Mouse (Mus musculus) liver, embryonic 16.5 days (tissue): ENCODE measurements at regions not wholly inside any gene's neighbourhood (a gene's known extent, or its start where the extent isn't known, plus 50 kb on each side); places are given as distances from the start of the nearest gene placed in this dataset.

Experiments
- ATAC-seq: fragments of 200-750 bp; cut with Nextera tagmentation; 2 replicates; pipeline ENCODE4 v1.8.0; 2017; ENCODE audit warnings: low read depth, mild to moderate bottlenecking, moderate number of reproducible peaks, moderate library complexity
- H3K27ac ChIP-seq: fragments of 300-500 bp; sonication (generic); 2 replicates; pipeline ENCODE4 v1.5.1; 2014; ENCODE audit warnings: mild to moderate bottlenecking, low read length
- H3K27me3 ChIP-seq: fragments of 300-500 bp; sonication (generic); 2 replicates; pipeline ENCODE4 v1.6.1; 2014; ENCODE audit warnings: low read depth, low read length, mixed read lengths; ENCODE audit not compliant: control insufficient read depth, insufficient read depth
- H3K36me3 ChIP-seq: fragments of 300-500 bp; sonication (generic); 2 replicates; pipeline ENCODE4 v1.6.1; 2014; ENCODE audit warnings: mild to moderate bottlenecking; ENCODE audit not compliant: control insufficient read depth, insufficient read depth
- H3K4me1 ChIP-seq: fragments of 300-500 bp; sonication (generic); 2 replicates; pipeline ENCODE4 v1.6.1; 2014; ENCODE audit warnings: low read depth, low read length, mixed read lengths; ENCODE audit not compliant: control insufficient read depth
- H3K4me2 ChIP-seq: fragments of 300-500 bp; sonication (generic); 2 replicates; pipeline ENCODE4 v1.6.1; 2014; ENCODE audit warnings: low read depth, low read length, mixed read lengths
- H3K4me3 ChIP-seq: fragments of 300-500 bp; sonication (generic); 2 replicates; pipeline ENCODE4 v1.5.1; 2014; ENCODE audit warnings: low read depth, mild to moderate bottlenecking, low read length
- H3K9ac ChIP-seq: fragments of 300-500 bp; sonication (generic); 2 replicates; pipeline ENCODE4 v1.6.1; 2014; ENCODE audit warnings: low read depth, low read length
- H3K9me3 ChIP-seq: fragments of 300-500 bp; sonication (generic); replicated peaks from 2 replicates; pipeline ENCODE4 v1.6.1; 2016; ENCODE audit warnings: low read length; ENCODE audit not compliant: control insufficient read depth
- WGBS: fragments of 180-500 bp; shearing (Covaris S2); extraction: QIAGEN DNeasy Blood & Tissue Kit; methylation state at CpG from one replicate; pipeline ENCODE4 v1.1.7; 2014; ENCODE audit not compliant: insufficient replicate concordance; 5-methylcytosine and 5-hydroxymethylcytosine counted together

DNA sequence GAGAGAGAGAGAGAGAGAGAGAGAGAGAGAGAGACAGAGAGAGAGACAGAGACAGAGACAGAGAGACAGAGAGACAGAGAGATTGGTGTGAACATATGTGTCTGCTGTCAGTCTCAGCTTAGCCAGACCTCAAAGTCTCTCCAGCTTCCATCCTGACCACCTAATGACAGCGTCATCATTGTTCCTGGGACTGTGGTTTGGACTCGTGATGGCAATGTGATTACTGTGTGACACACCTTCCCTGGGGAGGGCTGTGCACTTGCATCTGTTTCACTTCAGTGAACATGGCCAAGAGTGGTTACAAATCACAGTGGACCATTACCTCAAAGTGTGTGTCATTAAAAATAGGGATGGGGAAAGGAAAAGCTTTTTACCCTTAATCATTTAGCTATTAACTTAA, 477.2 kb upstream of the Gm9747 start:
- WGBS, result 45% methylated on average over 2 of the region's 2 CpGs
- Histone ChIP-seq H3K27ac (no peak overlapping the region), H3K9me3 (no peaks in the 10 kb centered on the region), H3K9ac (no peak overlapping the region), H3K4me2 (no peak overlapping the region), H3K36me3 (no peaks in the 10 kb centered on the region), H3K4me3 (no peak overlapping the region), H3K27me3 (no peaks in the 10 kb centered on the region), H3K4me1 (no peaks in the 10 kb centered on the region)
- no peak for ATAC-seq

DNA sequence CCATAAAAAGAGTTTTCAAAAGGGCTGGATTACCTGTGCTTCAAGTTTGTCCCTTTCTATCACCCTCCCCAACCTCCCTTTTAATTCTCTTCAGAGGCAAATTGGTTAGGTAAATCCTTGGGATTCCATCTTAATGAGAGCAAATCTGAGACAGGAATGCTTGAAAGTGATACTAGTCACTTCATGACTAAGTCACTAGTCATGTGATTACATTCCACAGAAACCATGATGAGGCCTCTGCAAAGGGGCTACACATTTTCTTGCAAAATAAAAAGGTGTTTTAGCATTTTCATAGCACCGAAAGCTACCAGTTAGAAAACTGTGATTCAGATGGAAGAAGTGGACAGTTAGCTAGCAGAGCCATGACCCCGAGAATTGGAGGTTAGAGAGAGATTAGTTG, 473.0 kb upstream of the Gm9747 start:
- Histone ChIP-seq H3K9ac (no peak overlapping the region), H3K27me3 (no peaks in the 10 kb centered on the region), H3K36me3 (no peaks in the 10 kb centered on the region), H3K4me3 (no peak overlapping the region), H3K4me2 (no peak overlapping the region), H3K27ac (no peak overlapping the region), H3K9me3 (no peaks in the 10 kb centered on the region), H3K4me1 (no peaks in the 10 kb centered on the region)
- WGBS, result 37% methylated on average over 2 of the region's 2 CpGs
- ATAC-seq, result no peak

DNA sequence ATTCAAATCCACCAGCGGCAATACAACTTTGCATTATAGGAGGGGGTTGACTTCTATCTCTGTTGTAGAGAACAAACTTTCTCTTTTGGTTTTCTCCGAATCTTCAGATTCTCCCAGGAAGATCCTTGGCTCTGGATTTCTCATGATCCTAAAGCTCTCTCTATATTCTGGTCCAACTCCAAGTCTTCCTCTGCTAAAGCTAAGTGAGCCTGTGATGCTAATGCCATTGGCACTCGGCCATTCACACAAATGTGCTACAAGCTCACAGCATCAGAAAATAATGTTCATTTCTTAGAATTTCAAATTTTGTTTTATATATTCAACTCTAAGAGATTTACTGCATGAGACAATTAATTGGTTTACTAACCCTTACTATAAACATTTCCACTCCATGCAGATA, 461.2 kb upstream of the Gm9747 start:
- Histone ChIP-seq H3K9ac (no peak overlapping the region), H3K27ac (no peak overlapping the region), H3K4me1 (no peaks in the 10 kb centered on the region), H3K27me3 (no peaks in the 10 kb centered on the region), H3K36me3 (no peaks in the 10 kb centered on the region), H3K9me3 (no peaks in the 10 kb centered on the region), H3K4me3 (no peak overlapping the region), H3K4me2 (no peak overlapping the region)
- no peak for ATAC-seq
- WGBS, result 61% methylated on average over 3 of the region's 3 CpGs

DNA sequence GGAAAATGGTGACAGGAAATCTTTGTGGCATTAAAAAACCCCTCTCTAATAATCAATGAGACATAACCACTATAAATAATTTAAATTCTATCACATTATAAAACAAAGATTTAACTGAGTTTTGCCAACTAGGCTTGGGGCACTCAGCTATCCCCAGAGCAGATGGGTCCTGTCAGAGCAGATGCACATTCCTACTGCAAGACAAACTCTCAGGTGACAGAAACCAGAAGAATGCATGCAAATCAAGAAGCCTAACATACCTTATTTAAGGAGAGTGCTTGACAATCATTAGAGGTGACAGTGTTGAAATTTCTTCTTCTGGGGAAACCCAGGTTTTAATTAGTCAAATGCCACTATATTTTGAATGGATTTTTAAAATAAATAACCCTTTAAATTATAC, 452.3 kb upstream of the Gm9747 start:
- H3K36me3 ChIP-seq, result no peaks in the 10 kb centered on the region
- no peak overlapping the region for H3K4me2 ChIP-seq
- no peak for ATAC-seq
- H3K9ac ChIP-seq, result no peak overlapping the region
- H3K4me3 ChIP-seq, result no peak overlapping the region
- H3K9me3 ChIP-seq, result no peaks in the 10 kb centered on the region
- no peaks in the 10 kb centered on the region for H3K4me1 ChIP-seq
- H3K27ac ChIP-seq, result no peak overlapping the region
- no peaks in the 10 kb centered on the region for H3K27me3 ChIP-seq

DNA sequence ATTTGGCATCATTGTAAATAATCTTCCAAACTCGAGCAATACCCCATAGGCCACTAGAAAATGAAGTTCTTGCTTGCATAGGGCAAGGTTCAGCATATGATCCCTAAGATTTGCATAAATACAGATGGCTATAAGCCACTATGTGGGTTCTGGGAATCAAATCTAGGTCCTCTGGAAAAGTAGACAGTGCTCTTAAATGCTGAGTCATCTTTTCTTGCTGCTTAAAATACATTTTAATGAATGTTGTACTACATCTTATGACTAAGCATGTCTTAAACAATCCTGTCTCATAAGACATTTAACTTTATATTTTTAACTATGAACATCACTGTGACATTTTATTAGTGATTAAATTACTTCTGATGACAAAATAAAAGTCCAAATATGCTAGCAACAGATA, 448.6 kb upstream of the Gm9747 start:
- Histone ChIP-seq H3K36me3 (no peaks in the 10 kb centered on the region), H3K4me3 (no peak overlapping the region), H3K9me3 (no peaks in the 10 kb centered on the region), H3K4me2 (no peak overlapping the region), H3K27ac (no peak overlapping the region), H3K27me3 (no peaks in the 10 kb centered on the region), H3K9ac (no peak overlapping the region), H3K4me1 (no peaks in the 10 kb centered on the region)
- 18% methylated on average over 1 of the region's 1 CpGs for WGBS
- no peak for ATAC-seq

DNA sequence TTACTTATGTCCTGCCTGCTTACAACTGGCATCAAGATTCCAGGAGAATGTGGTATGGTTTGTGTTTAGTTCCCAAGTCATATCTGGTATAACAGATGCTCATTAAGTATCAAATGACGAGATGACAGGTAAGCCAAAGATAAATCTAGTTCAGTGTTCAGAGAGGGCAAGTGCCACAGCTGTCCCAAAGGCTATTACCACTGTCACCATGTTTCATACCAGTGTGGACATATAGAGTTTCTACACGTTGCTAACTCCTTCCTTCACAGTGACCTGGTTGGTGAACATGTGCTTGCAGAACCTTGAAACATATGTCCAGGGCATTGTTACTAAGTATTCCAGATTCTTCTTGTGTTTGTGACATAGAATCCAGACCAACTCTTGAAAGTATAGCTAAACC, 438.1 kb upstream of the Gm9747 start:
- ATAC-seq, result no peak
- Histone ChIP-seq H3K4me1 (no peaks in the 10 kb centered on the region), H3K9ac (no peak overlapping the region), H3K4me2 (no peak overlapping the region), H3K9me3 (no peaks in the 10 kb centered on the region), H3K4me3 (no peak overlapping the region), H3K36me3 (no peaks in the 10 kb centered on the region), H3K27ac (no peak overlapping the region), H3K27me3 (no peaks in the 10 kb centered on the region)
- 37% methylated on average over 2 of the region's 2 CpGs for WGBS

DNA sequence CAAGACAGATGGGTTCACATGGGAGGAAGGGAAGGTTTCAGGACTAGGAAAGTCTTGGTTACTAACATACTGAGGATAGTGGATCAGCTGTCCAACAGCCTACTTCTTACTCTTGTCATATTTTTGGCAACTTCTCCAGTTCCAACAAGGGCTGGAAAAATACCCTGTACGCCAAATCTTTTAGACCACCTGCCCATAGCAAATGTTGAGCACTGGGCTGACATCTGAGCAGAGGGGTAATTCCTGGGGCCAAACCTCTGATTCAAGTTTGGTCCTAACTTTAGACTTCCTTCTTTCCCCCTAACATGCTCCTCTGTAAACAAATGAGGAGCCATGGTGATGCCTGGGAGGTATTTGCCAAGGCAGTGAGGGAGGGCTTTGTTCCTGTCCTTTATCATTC, 437.5 kb upstream of the Gm9747 start:
- H3K36me3 ChIP-seq, result no peaks in the 10 kb centered on the region
- ATAC-seq, result no peak
- no peak overlapping the region for H3K4me3 ChIP-seq
- H3K9me3 ChIP-seq, result no peaks in the 10 kb centered on the region
- H3K9ac ChIP-seq, result no peak overlapping the region
- H3K4me2 ChIP-seq, result no peak overlapping the region
- H3K4me1 ChIP-seq, result no peaks in the 10 kb centered on the region
- 67% methylated on average over 1 of the region's 1 CpGs for whole genome bisulfite sequencing
- H3K27ac ChIP-seq, result no peak overlapping the region
- no peaks in the 10 kb centered on the region for H3K27me3 ChIP-seq

DNA sequence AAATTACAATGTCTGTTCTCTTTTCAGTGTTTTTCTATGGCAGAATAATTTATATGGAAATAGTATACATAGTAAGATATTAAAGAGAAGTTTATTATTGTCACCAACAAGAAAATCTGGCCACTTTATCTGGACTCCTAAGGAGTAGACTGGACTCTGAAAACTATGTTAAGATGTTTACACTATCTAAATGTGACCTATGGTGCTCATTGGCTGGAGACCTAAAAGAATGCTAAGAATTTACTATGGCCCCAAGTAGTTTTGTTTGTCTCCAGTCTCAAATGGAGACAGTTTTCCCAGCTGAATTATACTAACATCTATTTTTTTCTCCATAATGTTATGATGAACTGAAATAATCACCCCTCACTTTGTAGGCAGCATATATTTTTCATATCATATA, 421.3 kb upstream of the Gm9747 start:
- Histone ChIP-seq H3K36me3 (no peaks in the 10 kb centered on the region), H3K9ac (no peak overlapping the region), H3K27me3 (no peaks in the 10 kb centered on the region), H3K4me2 (no peak overlapping the region), H3K4me3 (no peak overlapping the region), H3K4me1 (no peaks in the 10 kb centered on the region), H3K9me3 (no peaks in the 10 kb centered on the region), H3K27ac (no peak overlapping the region)
- no peak for ATAC-seq

DNA sequence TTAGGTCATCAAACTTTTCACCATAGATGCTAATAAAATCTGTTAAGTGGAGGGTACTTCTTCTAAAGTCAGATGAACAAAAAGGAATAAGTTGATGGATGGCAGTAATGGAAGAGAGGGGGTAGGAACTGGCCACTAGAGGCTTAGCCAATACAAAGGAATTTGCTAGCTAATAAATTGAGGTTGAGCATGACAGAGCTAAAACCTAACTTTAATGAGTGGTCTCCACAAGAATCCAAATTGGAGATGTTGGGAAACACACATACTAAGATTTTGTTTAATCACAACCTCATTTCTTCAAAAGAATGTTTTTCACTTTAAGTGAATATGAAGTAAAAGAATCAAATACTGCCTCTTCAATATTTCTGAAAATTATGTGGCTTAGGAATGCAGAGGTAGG, 414.0 kb upstream of the Gm9747 start:
- Histone ChIP-seq H3K4me3 (no peak overlapping the region), H3K27me3 (no peaks in the 10 kb centered on the region), H3K36me3 (no peaks in the 10 kb centered on the region), H3K4me2 (no peak overlapping the region), H3K4me1 (no peaks in the 10 kb centered on the region), H3K9me3 (no peaks in the 10 kb centered on the region), H3K9ac (no peak overlapping the region), H3K27ac (no peak overlapping the region)
- ATAC-seq, result no peak

DNA sequence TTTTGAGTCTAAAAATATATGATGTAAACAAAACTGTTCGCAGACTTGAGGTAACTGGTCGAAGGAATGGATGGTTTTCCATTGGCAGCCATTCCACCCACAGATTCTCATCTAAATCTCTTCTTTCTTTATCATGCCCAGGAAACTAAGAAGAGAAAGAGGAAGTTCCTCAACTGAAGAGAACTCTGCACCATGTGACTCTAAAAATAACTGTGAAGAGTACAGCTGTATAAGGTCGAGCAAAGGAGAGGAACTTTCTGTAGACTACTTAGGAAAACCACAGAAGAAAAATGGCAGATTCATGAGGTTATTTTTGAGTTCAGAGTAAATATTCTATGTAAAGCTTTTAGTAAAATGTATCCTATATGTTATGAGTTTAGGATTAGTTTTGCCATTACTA, 390.9 kb upstream of the Gm9747 start:
- no peak overlapping the region for H3K4me3 ChIP-seq
- H3K27ac ChIP-seq, result no peak overlapping the region
- no peak for ATAC-seq
- H3K4me1 ChIP-seq, result no peaks in the 10 kb centered on the region
- H3K9me3 ChIP-seq, result no peaks in the 10 kb centered on the region
- 42% methylated on average over 3 of the region's 3 CpGs for WGBS
- no peaks in the 10 kb centered on the region for H3K27me3 ChIP-seq
- no peak overlapping the region for H3K4me2 ChIP-seq
- no peaks in the 10 kb centered on the region for H3K36me3 ChIP-seq
- H3K9ac ChIP-seq, result no peak overlapping the region
